Mouse (Mus musculus) CD4-positive, CD25-positive, alpha-beta regulatory T cell, adult 4 months (primary cell): ENCODE measurements around the gene Eif5b. TPM values are rescaled to one million over a fixed set of nuclear protein-coding genes. Genes with fewer than 3 reads are reported as not detected.
"Not testable (repeated sequence)": the region's sequence is repeated elsewhere in the genome, so short reads cannot be mapped to it uniquely, and the experiment has no call there.

Experiments used
- ATAC-seq: one replicate; pipeline ENCODE4 v1.8.0; 2017
- polyA plus RNA-seq, 2 experiments: library from polyadenylated mRNA; unstranded; fragments of 100-300 nt; shearing (Covaris generic); gene quantifications; one replicate each; pipeline ENCODE4 v1.2.1; 2017

Eif5b gene
- polyA plus RNA-seq, 2 experiments from 2014 or later = 30.5 to 32.9 TPM

- ATAC-seq = no peak
Measured at GRCm38 (mm10) chr1:38006741-38007140, 8.9 kb downstream of the Eif5b start.

DNA sequence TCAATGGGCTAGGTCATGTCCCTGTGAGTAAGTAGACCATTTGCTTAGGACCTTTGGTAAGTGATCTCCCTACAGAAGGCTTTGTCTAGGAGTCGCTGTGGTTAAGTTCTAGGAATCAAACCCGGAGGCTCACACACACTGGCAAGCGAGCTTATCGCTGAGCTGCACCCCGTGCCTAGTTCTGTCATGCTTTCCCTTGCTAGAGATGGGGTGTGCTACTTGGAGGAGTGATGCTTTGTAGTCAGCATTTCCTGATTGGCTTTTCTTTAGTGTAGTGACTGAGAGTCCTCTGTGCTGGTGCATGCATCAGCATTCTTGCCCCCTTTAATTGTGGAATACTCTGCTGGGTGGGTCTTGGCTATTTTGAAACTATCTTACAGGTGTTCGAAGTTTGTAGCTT, 13.8 kb downstream of the Eif5b start:
- ATAC-seq = no peak

DNA sequence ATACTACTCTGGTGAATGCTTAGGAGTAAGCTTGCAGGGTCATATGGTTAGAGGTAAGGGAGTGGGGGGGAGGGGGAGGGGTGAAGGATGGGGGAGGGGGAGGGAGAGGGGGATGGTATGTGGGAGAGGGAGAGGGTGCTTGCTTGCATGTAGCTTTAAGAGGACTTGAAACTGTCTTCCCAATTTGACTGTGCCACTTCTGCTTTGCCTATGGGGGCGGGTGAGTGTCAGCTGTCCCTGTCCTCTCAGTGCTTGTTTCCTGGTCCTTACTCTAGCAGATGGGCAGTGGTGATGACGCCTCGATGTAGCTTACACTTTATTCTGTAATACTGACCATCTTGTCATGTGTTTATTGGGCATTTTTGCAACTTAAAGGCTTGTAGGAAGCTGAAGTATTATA, 14.3 kb downstream of the Eif5b start:
- ATAC-seq = no peak

- ATAC-seq = no peak
Measured at GRCm38 (mm10) chr1:38012509-38012908, 14.7 kb downstream of the Eif5b start.

DNA sequence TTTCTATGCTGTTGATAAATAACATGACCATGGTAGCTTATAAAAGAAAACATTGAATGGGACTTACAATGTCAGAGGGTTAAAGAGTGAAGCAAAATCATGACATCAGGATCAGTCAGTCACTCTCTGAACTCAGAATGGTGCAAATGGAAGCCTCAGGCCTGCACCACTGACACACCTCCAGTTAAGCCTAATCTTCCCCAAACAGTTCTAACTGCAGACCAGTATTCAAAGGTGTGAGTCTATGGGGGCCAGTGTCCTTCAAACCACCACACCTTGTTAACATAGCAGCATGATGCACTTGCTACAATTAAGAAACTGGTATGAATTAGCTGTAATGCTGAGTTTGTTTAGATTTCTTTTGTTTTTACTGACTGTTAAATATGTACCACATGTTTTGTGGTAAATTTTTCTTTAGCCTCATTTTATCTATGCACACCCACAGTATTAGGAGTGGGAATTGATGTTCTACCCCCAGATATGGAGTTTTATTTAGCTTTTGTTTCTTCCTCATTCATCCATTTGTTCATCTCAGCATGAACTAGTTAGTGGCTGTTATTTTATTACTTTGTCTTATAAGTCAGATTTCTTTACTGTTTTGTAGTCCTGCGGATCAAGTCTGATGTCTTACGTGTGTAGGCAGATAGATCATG, 16.9 kb downstream of the Eif5b start:
- ATAC-seq = no peak

DNA sequence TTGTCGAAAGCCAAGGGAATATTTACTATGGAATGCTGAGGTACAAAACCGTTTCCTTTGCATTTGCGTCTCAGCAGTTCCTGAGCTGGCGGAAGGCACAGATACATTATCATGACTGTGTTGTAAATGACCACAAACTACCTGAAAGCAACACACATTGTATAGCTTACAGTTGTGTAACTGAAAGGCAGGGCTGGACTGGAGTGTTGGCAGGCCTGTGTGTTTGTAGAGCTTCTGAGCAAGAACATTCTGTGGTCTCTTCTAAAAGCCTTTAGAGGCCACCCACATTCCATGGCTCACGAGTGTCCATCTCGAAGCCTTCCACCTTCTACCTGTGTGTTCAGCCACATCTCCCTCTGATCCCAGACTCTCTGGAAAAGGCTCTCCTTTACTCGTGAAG, 29.5 kb downstream of the Eif5b start:
- no peak for ATAC-seq

- ATAC-seq = no peak
Measured at GRCm38 (mm10) chr1:38031391-38031790, 33.6 kb downstream of the Eif5b start.

DNA sequence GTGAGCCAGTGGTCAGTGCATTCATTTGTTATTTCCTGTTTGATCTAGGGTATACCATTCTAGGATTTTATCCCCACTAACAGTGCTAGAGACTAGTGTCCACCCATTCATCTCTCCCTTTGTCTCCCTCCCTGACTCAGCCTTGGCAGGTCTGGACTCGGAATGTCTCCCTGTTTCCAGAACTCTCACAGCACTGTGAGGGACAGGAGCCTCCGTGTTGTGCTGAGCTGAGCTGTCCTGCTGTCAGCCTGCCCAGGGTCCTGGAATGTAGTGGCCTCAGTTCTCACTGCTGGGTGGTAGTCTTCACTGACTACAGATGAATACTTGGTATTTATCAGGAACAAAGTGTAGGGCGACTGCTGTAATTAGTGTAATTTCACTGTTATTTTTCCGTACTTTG, 37.7 kb downstream of the Eif5b start:
- ATAC-seq = no peak

- no peak for ATAC-seq
Measured at GRCm38 (mm10) chr1:38037375-38037774, 39.6 kb downstream of the Eif5b start.

DNA sequence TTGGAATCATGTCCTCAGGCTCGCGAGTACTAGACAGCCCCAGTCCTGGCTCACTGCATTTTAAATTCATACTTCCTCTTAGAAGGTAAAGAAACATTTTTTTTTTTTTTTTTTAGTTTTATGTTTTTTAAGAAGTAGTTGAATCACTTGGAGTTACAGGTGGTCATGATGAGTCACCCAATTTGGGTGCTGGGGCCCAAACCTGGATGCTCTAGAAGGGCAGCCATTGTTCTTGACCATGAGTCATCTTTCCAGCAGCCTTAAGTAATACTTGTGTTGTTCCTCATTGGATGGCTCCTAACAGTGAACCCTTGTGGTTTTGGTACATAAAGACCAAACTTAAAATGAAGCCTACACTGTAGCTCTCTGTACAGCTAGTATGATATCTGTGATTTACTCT, 41.1 kb downstream of the Eif5b start:
- ATAC-seq = no peak

DNA sequence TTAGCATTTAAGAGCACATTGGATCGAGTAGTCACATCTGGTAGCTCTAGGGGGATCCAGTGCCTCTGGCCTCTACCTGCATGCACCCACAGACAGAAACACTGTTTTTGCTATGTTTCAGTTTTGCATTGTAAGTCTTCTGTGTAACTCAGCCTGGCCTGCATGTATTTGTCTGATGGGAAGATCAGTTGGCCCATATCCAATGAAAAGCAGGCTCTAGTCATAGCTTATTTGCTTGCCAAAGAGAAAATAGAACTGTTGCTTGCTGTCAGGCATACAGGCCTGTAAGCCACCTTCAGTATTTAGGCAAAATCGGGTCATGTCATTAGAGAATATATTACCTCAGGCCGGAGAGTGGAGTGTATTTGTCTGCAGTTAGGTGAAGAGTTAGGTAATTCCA, 50.3 kb downstream of the Eif5b start:
- ATAC-seq = no peak

DNA sequence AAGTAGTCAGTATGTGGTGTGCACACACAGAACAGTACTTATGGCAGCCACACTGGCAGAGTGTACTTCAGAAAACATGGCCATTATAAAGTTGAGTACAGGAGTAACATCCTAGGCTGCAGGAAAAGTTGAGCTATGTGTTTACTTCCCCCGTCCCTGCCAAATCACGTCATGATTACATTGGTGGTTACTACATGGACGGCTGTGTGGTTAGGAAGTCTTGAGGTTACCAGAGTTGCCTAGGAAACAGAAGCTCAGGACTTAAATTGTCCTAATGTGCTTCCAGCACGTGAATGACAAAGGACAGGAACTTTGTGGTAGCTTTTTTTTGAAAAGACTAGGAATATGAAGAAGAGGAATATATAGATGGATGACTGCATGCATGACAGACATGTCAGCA, 51.8 kb downstream of the Eif5b start:
- no peak for ATAC-seq

DNA sequence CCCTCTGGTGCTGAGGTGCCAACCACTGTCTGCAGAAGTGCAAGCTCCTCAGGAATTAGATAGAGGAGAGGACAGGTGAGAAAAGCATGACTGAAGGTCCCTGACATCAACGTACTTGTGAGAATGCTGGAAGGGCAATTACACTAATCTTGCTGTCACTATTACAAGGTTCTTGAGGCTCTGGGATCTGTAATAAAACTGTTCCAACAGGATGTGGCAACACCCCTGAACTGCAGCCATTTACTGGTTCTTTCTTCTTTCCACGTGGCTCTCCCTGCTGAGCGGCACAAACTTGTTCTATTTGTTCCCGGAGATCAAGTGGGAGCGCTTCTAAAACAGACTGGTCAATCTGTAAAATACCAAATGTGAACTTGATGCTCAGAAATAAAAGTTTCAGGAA, 57.4 kb downstream of the Eif5b start:
- ATAC-seq = no peak

- ATAC-seq = no peak
Measured at GRCm38 (mm10) chr1:38058417-38058816, 60.6 kb downstream of the Eif5b start.

DNA sequence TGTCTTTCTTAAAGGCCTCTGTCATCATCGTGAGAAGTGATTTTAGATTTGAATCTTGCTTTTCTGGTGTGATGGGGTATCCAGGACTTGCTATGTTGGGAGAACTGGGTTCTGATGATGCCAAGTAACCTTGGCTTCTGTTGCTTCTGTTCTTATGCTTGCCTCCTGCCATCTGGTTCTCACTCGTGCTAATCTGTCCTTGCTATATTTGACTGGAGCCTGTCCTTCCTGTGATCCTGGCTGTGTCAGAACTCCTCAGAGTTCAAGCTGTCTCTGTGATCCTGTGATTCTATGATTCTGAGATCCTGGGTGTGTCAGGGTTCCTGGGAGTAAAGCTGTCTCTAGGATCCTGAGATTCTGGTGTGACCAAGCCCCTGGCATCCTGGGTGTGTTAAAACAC, 64.3 kb downstream of the Eif5b start:
- ATAC-seq = not testable (repeated sequence)

DNA sequence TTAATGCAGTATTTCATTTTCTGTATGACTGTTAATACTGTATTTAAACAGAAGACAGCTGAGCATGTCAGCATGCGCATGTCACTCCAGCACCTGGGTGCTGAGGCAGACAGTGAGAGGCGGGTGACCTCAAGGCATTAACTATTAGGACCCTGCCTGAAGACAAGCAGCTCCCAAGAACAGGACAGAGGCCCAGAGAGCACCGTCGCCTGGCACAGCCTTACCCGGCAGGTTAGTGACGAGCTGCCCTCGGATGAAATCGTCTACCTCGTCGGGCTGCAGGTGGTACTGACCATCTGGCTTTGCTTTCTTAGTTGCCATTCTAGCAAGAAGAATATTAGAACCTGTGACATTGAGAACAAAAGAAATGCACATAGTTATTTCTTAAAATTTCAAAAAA, 69.5 kb downstream of the Eif5b start:
- no peak for ATAC-seq

DNA sequence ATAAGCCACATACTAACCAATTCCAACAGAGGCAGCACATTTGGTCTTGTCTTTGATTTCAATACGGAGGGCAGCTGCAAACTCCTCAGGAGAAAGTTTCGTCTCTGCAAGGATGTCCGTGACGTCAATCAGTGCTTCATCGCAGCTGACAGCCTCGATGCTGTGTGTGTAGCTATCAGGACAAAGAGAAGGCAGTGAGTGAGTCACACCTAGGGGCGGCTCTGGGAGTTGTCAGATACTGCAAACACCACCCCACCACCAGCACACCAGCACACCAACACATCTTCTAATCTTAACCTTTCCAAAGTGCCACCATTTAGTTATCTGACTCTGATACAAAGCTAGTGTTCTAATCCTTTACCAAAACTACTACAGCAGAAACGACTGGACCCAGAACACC, 73.5 kb downstream of the Eif5b start:
- no peak for ATAC-seq

DNA sequence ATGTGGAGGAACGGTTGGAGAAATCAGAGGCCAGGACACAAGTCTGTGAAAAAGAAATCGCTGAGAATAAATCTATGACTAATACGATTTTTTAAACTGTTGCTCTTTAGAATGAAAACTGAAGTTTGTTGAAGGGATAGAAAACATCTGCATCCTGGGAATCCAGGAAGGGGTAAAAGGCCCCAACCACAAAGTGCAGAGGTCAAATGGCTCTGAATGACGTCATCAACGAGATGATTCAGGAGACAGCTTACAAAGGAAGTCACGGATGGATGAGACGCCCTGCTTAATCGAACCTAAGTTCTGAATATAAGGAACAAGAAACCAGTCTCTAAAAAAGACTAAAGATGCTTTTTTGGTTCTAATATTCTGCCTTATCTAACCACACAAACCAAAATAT, 83.5 kb downstream of the Eif5b start:
- no peak for ATAC-seq

DNA sequence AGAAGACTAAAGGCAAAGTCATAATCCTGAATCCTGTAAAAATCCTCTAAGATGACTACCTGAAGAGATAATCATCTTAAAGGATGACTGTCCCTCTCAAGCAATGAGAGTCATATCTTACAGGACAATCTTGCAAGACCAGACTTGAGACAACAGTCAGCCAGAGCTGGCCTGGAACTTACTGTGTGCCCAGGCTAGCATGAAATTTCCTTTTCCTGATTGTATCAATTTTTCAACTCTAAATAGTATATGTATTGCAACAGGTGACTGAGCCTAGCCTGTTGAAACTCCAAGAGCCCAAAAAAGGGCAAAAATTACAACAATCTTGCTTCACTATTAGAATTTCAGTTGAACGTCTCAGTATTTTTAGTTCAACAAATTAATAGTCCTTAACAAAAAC, 105.4 kb downstream of the Eif5b start:
- ATAC-seq = no peak

DNA sequence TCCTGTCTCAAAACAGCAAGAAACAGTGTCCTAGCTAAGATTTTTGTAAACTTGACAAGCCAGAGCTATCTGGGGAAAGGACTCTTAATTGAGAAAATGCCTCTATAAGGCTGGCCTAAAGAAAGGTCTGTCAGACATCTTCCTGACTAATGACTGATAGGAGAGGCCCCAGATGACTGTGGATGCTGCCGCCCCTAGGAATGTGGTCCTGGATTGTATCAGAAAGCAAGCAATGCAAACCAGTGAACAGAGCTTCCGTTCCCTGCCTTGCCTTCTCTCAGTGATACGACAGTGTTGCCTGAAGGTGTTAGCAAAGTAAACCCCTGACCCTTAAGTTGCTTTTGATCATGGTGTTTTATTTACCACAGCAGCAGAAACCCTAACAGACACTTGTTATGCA, 106.0 kb downstream of the Eif5b start:
- no peak for ATAC-seq

Other genes with a start within 250 kb of the Eif5b start
- 1 to 10 TPM; 2.1 TPM for gene Tsga10, start 131.6 kb upstream of the Eif5b start, polyA plus RNA-seq
- gene Lipt1, start 126.3 kb upstream of the Eif5b start, polyA plus RNA-seq = 1 to 10 TPM; 9.1 to 9.8 TPM
- 100 to 1,000 TPM; 113 to 123 TPM for gene Mitd1, start 107.6 kb upstream of the Eif5b start, polyA plus RNA-seq
- 100 to 1,000 TPM; 237 to 238 TPM for gene Mrpl30, start 107.5 kb upstream of the Eif5b start, polyA plus RNA-seq
- not detected for gene Lyg2, start 81.5 kb upstream of the Eif5b start, polyA plus RNA-seq
- not detected for gene Lyg1, start 40.3 kb upstream of the Eif5b start, polyA plus RNA-seq
- gene Txndc9, start 117 bp upstream of the Eif5b start, polyA plus RNA-seq = 100 to 1,000 TPM; 143 to 173 TPM
- gene Rev1, start 131.8 kb downstream of the Eif5b start, polyA plus RNA-seq = 10 to 100 TPM; 14.1 to 15.3 TPM